Mouse (Mus musculus) heart, postnatal 0 days (tissue): Measurements from ENCODE around the gene Wbp2. TPM values are rescaled to one million over a fixed set of nuclear protein-coding genes. Genes with fewer than 3 reads are reported as not detected.

ENCODE experiments used
- ATAC-seq: fragments of 200-750 bp; cut with Nextera tagmentation; 2 replicates; pipeline ENCODE4 v1.8.0; 2017; ENCODE audit warnings: low read depth, moderate number of reproducible peaks, moderate library complexity; ENCODE audit not compliant: insufficient read depth
- DNase-seq: peaks from one replicate; pipeline ENCODE4 v3.0.0-alpha.2; 2016; ENCODE audit warnings: low spot score
- H3K27ac ChIP-seq: fragments of 300-500 bp; sonication (generic); 2 replicates; pipeline ENCODE4 v1.5.1; 2014; ENCODE audit warnings: low read depth, mild to moderate bottlenecking
- H3K27me3 ChIP-seq: fragments of 300-500 bp; sonication (generic); 2 replicates; pipeline ENCODE4 v1.6.1; 2014; ENCODE audit warnings: low read length, mixed read lengths; ENCODE audit not compliant: control insufficient read depth, insufficient read depth
- H3K36me3 ChIP-seq: fragments of 300-500 bp; sonication (generic); replicated peaks from 2 replicates; pipeline ENCODE4 v1.6.1; 2014; ENCODE audit warnings: low read length, mixed read lengths; ENCODE audit not compliant: control insufficient read depth, insufficient read depth
- H3K4me1 ChIP-seq: fragments of 300-500 bp; sonication (generic); 2 replicates; pipeline ENCODE4 v1.6.1; 2014; ENCODE audit warnings: antibody characterized with exemption; ENCODE audit not compliant: control insufficient read depth, insufficient read depth
- H3K4me2 ChIP-seq: fragments of 300-500 bp; sonication (generic); 2 replicates; pipeline ENCODE4 v1.6.1; 2014; ENCODE audit warnings: low read depth, mild to moderate bottlenecking, low read length, moderate library complexity
- H3K4me3 ChIP-seq: fragments of 300-500 bp; sonication (generic); 2 replicates; pipeline ENCODE4 v1.5.1; 2014; ENCODE audit warnings: low read depth, low read length
- H3K9ac ChIP-seq: fragments of 300-500 bp; sonication (generic); replicated peaks from 2 replicates; pipeline ENCODE4 v1.6.1; 2014; ENCODE audit warnings: low read depth, low read length, mixed read lengths
- H3K9me3 ChIP-seq: fragments of 300-500 bp; sonication (generic); replicated peaks from 2 replicates; pipeline ENCODE4 v1.6.1; 2016; ENCODE audit warnings: low read length; ENCODE audit not compliant: control insufficient read depth
- CTCF ChIP-seq: IDR thresholded peaks from 2 replicates; pipeline ENCODE4 v1.5.1; 2016; ENCODE audit warnings: antibody characterized with exemption, control low read depth, low read depth
- EP300 ChIP-seq: IDR thresholded peaks from 2 replicates; pipeline ENCODE4 v1.6.1; 2016; ENCODE audit warnings: antibody characterized with exemption, low read depth
- WGBS: fragments of 180-500 bp; shearing (Covaris S2); extraction: QIAGEN DNeasy Blood & Tissue Kit; methylation state at CpG from one replicate; pipeline ENCODE4 v1.1.7; 2014; 5-methylcytosine and 5-hydroxymethylcytosine counted together
- polyA plus RNA-seq: library from polyadenylated mRNA; unstranded; fragments of >200 nt; fragmentation: Nextera tagmentation; extraction: Ambion mirVana; gene quantifications from 2 replicates; pipeline ENCODE4 v1.2.1, GENCODE M21; 2015
- total RNA-seq: library from RNA; depleted of rRNA; stranded (reverse); fragments of >200 nt; gene quantifications from 2 replicates; pipeline ENCODE4 v1.2.3, GENCODE M21; 2014; ENCODE audit warnings: low replicate concordance

Wbp2 gene
- total and polyA plus RNA-seq, 2 experiments from 2014 or later = 106 to 120 TPM

- peak overlapping the region; percentile 82 for H3K27ac ChIP-seq
- TF ChIP-seq CTCF (no peak), EP300 (0 out of 2 replicates have a peak, but pooled peaks have one; percentile 45)
- H3K4me2 ChIP-seq = no peak overlapping the region
- peaks cover 4% of the 10 kb centered on the region; the same call in 1 of the 2 replicates for H3K36me3 ChIP-seq
- WGBS = 15% methylated on average over 6 of the region's 6 CpGs
- ATAC-seq = peak; percentile 57
- no peaks in the 10 kb centered on the region for H3K27me3 ChIP-seq
- no peak overlapping the region for H3K9ac ChIP-seq
- peak; percentile 87 for DNase-seq
- no peak overlapping the region for H3K4me3 ChIP-seq
- peaks cover 52% of the 10 kb centered on the region for H3K4me1 ChIP-seq
- H3K9me3 ChIP-seq = no peaks in the 10 kb centered on the region
Measured at GRCm38 (mm10) chr11:116100385-116100784, 13.6 kb upstream of the Wbp2 start.

- Histone ChIP-seq H3K36me3 (no peaks in the 10 kb centered on the region), H3K4me3 (no peak overlapping the region), H3K9ac (no peak overlapping the region), H3K4me2 (no peak overlapping the region), H3K27ac (peak overlapping the region; percentile 82), H3K27me3 (no peaks in the 10 kb centered on the region), H3K9me3 (no peaks in the 10 kb centered on the region), H3K4me1 (peaks cover 49% of the 10 kb centered on the region)
- ATAC-seq (no peak), DNase-seq (no peak)
- WGBS = 83% methylated on average over 6 of the region's 6 CpGs
- no peak for TF ChIP-seq CTCF
- TF ChIP-seq EP300 = no peak
Measured at GRCm38 (mm10) chr11:116099462-116099861, 12.7 kb upstream of the Wbp2 start.

- H3K4me1 ChIP-seq = peaks cover 47% of the 10 kb centered on the region
- TF ChIP-seq CTCF (no peak), EP300 (no peak)
- no peak for DNase-seq
Measured at GRCm38 (mm10) chr11:116098711-116099460, 12.1 kb upstream of the Wbp2 start.

GRCm38 (mm10) chr11:116096213-116097108 lies 9.7 kb upstream of the Wbp2 start:
- 0 out of 2 replicates have a peak overlapping the region, but pooled peaks have one; percentile 7 for H3K27ac ChIP-seq
- WGBS = 77% methylated on average over 5 of the region's 5 CpGs

More at GRCm38 (mm10) chr11:116098711-116099460, 12.1 kb upstream of the Wbp2 start:
- H3K36me3 ChIP-seq = no peaks in the 10 kb centered on the region
- H3K4me2 ChIP-seq = no peak overlapping the region
- H3K4me3 ChIP-seq = no peak overlapping the region
- no peaks in the 10 kb centered on the region for H3K27me3 ChIP-seq
- no peak for ATAC-seq
- H3K9ac ChIP-seq = no peak overlapping the region
- H3K9me3 ChIP-seq = no peaks in the 10 kb centered on the region
- 59% methylated on average over 14 of the region's 14 CpGs for WGBS
- peak overlapping the region; percentile 82 for H3K27ac ChIP-seq

GRCm38 (mm10) chr11:116095573-116095972 lies 8.8 kb upstream of the Wbp2 start:
- peaks cover 24% of the 10 kb centered on the region for H3K4me1 ChIP-seq
- TF ChIP-seq EP300 = no peak
- TF ChIP-seq CTCF = no peak
- H3K27ac ChIP-seq = peak overlapping the region; percentile 63
- H3K36me3 ChIP-seq = no peaks in the 10 kb centered on the region
- no peak overlapping the region for H3K4me2 ChIP-seq
- H3K4me3 ChIP-seq = no peak overlapping the region
- no peak overlapping the region for H3K9ac ChIP-seq
- no peaks in the 10 kb centered on the region for H3K27me3 ChIP-seq
- DNase-seq (peak; percentile 69), ATAC-seq (no peak)
- H3K9me3 ChIP-seq = no peaks in the 10 kb centered on the region
- WGBS = 27% methylated on average over 3 of the region's 3 CpGs

More at GRCm38 (mm10) chr11:116096213-116097108, 9.7 kb upstream of the Wbp2 start:
- no peak overlapping the region for H3K4me3 ChIP-seq
- TF ChIP-seq CTCF (peak; percentile 42), EP300 (no peak)
- H3K4me2 ChIP-seq = no peak overlapping the region
- no peak for ATAC-seq
- no peak overlapping the region for H3K9ac ChIP-seq
- H3K4me1 ChIP-seq = peaks cover 32% of the 10 kb centered on the region
- H3K36me3 ChIP-seq = no peaks in the 10 kb centered on the region
- no peaks in the 10 kb centered on the region for H3K9me3 ChIP-seq
- DNase-seq = no peak
- no peaks in the 10 kb centered on the region for H3K27me3 ChIP-seq
